10 mouse cellular contexts compared by ENCODE assay signal in genomic region chr10:117743917-117744316, GRCm38 (mm10). TPM values are rescaled to one million over a fixed set of nuclear protein-coding genes. Genes with fewer than 3 reads are reported as not detected.
DNase-seq lines count a peak whose midpoint lies in the region; ATAC-seq and TF ChIP-seq lines count a peak whose summit lies in the region.
"Had no signal": no experiment of that assay in that cellular context is flagged by ENCODE, and none has a peak within 500 bp of the region (broad histone marks: within the 10 kb centered on the region; RNA-seq: fewer than 3 reads in every experiment).

No protein-coding gene starts in this region.

- peaks cover 19% of the 10 kb centered on the region for H3K4me1 ChIP-seq in heart, embryonic 13.5 days
- no peaks in the 10 kb centered on the region for H3K4me1 ChIP-seq in stomach, postnatal 0 days (replicated peaks; ENCODE audit: control insufficient read depth, insufficient read depth)

- ATAC-seq in heart, embryonic 13.5 days (ENCODE audit: extremely low read depth, insufficient number of reproducible peaks, low FRiP score, low TSS enrichment), result no peak
- peak; percentile 75 for ATAC-seq in stomach, postnatal 0 days (ENCODE audit: low FRiP score, low TSS enrichment)

- H3K4me3 ChIP-seq in heart, embryonic 13.5 days, result peak overlapping the region; percentile 63
- peak overlapping the region; percentile 39; the same call in 1 of the 2 replicates for H3K4me3 ChIP-seq in stomach, postnatal 0 days (ENCODE audit: low read depth, low read length)

- peaks cover 32% of the 10 kb centered on the region for H3K36me3 ChIP-seq in heart, embryonic 13.5 days
- H3K36me3 ChIP-seq in stomach, postnatal 0 days (ENCODE audit: control insufficient read depth, insufficient read depth, low read length), result 0 out of 2 replicates have a peak, but pooled peaks cover 3% of the 10 kb centered on the region

- 83% methylated on average over 4 of the region's 4 CpGs for WGBS in heart, embryonic 13.5 days
- 66% methylated on average over 4 of the region's 4 CpGs for WGBS in stomach, postnatal 0 days

- no peak for TF ChIP-seq CTCF in stomach, postnatal 0 days (IDR thresholded peaks at IDR 0.05; ENCODE audit: low read depth)

- peak overlapping the region; percentile 94 for H3K4me2 ChIP-seq in heart, embryonic 13.5 days
- H3K4me2 ChIP-seq in stomach, postnatal 0 days (replicated peaks; ENCODE audit: low read depth), result 0 out of 2 replicates have a peak overlapping the region, but pooled peaks have one; percentile 30

- peak overlapping the region; percentile 54; the same call in 1 of the 2 replicates for H3K27ac ChIP-seq in heart, embryonic 13.5 days (replicated peaks)
- H3K27ac ChIP-seq in stomach, postnatal 0 days (replicated peaks), result peak overlapping the region; percentile 70; the same call in 1 of the 2 replicates

- H3K9me3 ChIP-seq in heart, embryonic 13.5 days, result no peaks in the 10 kb centered on the region
- no peaks in the 10 kb centered on the region for H3K9me3 ChIP-seq in stomach, postnatal 0 days (ENCODE audit: control insufficient read depth, low read length)

- TF ChIP-seq EP300 in stomach, postnatal 0 days (optimal IDR thresholded peaks at IDR 0.05), result no peak

- H3K9ac ChIP-seq in heart, embryonic 13.5 days, result peak overlapping the region; percentile 59
- 0 out of 2 replicates have a peak overlapping the region, but pooled peaks have one; percentile 5 for H3K9ac ChIP-seq in stomach, postnatal 0 days (ENCODE audit: low read length)

- DNase-seq in heart, postnatal 36 days, result no peak
- peak; percentile 22 for DNase-seq in testis, postnatal 14 days (ENCODE audit: low spot score)
- no peak for DNase-seq in testis, postnatal 10 days (ENCODE audit: low spot score)
- peak; percentile 20 to 23 for DNase-seq in lung, postnatal 4 days
- peak; percentile 69 for DNase-seq in stomach, postnatal 0 days (ENCODE audit: low spot score)
- no peak for DNase-seq in thymus, adult 18-20 months
- no peak for DNase-seq in urinary bladder, adult 2 months (ENCODE audit: low spot score)
- DNase-seq: heart, adult 11 months; thymus, postnatal 4 days had no signal

- intact Hi-C loops in heart, postnatal 36 days (cut with DNase I), result loop anchor here (2.0 kb wide), 1 partner anchor 33 kb away; the partner anchor contains the start of gene Mdm2

- H3K27me3 ChIP-seq in heart, embryonic 13.5 days (replicated peaks), result no peaks in the 10 kb centered on the region
- H3K27me3 ChIP-seq in stomach, postnatal 0 days (ENCODE audit: control insufficient read depth, insufficient read depth, low read length), result no peaks in the 10 kb centered on the region

RNA-seq across cellular contexts. Expression of gene Slc35e3, which starts 2.2 kb away (rescaled TPM):
- polyA plus RNA-seq in heart, embryonic 13.5 days (2015; fragmentation: Nextera tagmentation; extraction: Ambion mirVana), result 8.2 and 8.5 TPM in 2 replicates
- 1 to 10 TPM; 6.4 to 8.8 TPM for total RNA-seq in heart, postnatal 36 days (2021)
- polyA plus RNA-seq in stomach, postnatal 0 days (2015; fragmentation: Nextera tagmentation; extraction: Ambion mirVana), result 19.4 and 21.0 TPM in 2 replicates
- 12.1 and 12.4 TPM in 2 replicates for polyA plus RNA-seq in urinary bladder, adult 2 months (2012; rRNA removed)

RNA-seq across cellular contexts. Expression of gene Mdm2, which starts 33.4 kb away (rescaled TPM):
- 38.7 and 41.5 TPM in 2 replicates for polyA plus RNA-seq in heart, embryonic 13.5 days (2015; fragmentation: Nextera tagmentation; extraction: Ambion mirVana)
- 10 to 100 TPM; 46.9 to 48.2 TPM for total RNA-seq in heart, postnatal 36 days (2021)
- polyA plus RNA-seq in stomach, postnatal 0 days (2015; fragmentation: Nextera tagmentation; extraction: Ambion mirVana), result 14.8 and 17.6 TPM in 2 replicates
- 65.3 and 70.2 TPM in 2 replicates for polyA plus RNA-seq in urinary bladder, adult 2 months (2012; rRNA removed)

RNA-seq across cellular contexts. Expression of gene Nup107, which starts 48.6 kb away (rescaled TPM):
- polyA plus RNA-seq in heart, embryonic 13.5 days (2015; fragmentation: Nextera tagmentation; extraction: Ambion mirVana), result 40.2 and 44.1 TPM in 2 replicates
- total RNA-seq in heart, postnatal 36 days (2021), result 1 to 10 TPM; 6.6 to 9.0 TPM
- polyA plus RNA-seq in stomach, postnatal 0 days (2015; fragmentation: Nextera tagmentation; extraction: Ambion mirVana), result 14.4 and 16.5 TPM in 2 replicates
- 14.1 and 17.5 TPM in 2 replicates for polyA plus RNA-seq in urinary bladder, adult 2 months (2012; rRNA removed)

Comparison
In these comparisons a context has a peak if more than half of its experiments do, and no peak if none do; other contexts are left out.
1. DNase-seq: peak in testis, postnatal 14 days (single experiment), lung, postnatal 4 days (2 of 2) and stomach, postnatal 0 days (single experiment); none in heart, postnatal 36 days (0 of 2), testis, postnatal 10 days (single experiment), thymus, adult 18-20 months (0 of 2) and urinary bladder, adult 2 months (single experiment).